Mouse (Mus musculus) urinary bladder, adult 18-20 months (tissue): ENCODE measurements around the gene Ptprm.

Experiments used
- DNase-seq, 2 experiments: peaks; one replicate each; pipeline ENCODE4 v3.0.0; 2022; ENCODE audit warnings: low spot score in 2 of 2, mixed read lengths in 2 of 2

Ptprm gene

GRCm38 (mm10) chr17:66680662-66681061 lies 673.6 kb downstream of the Ptprm start:
- peak; percentile 13 to 21 for DNase-seq

- DNase-seq: no peak
These were observed 679.6 kb downstream of the Ptprm start for GRCm38 (mm10) chr17:66674667-66675066.

GRCm38 (mm10) chr17:66671715-66672230 lies 682.5 kb downstream of the Ptprm start:
- no peak for DNase-seq

GRCm38 (mm10) chr17:66671287-66671686 lies 683.0 kb downstream of the Ptprm start:
- no peak for DNase-seq

- DNase-seq: no peak
These were observed 688.5 kb downstream of the Ptprm start for GRCm38 (mm10) chr17:66665791-66666190.

- no peak for DNase-seq
These were observed 689.0 kb downstream of the Ptprm start for GRCm38 (mm10) chr17:66665201-66665756.

- DNase-seq: no peak
These were observed 689.5 kb downstream of the Ptprm start for GRCm38 (mm10) chr17:66664796-66665195.

GRCm38 (mm10) chr17:66659242-66659641 lies 695.0 kb downstream of the Ptprm start:
- DNase-seq: no peak

GRCm38 (mm10) chr17:66637951-66638722 lies 716.1 kb downstream of the Ptprm start:
- no peak for DNase-seq

GRCm38 (mm10) chr17:66619996-66620656 lies 734.1 kb downstream of the Ptprm start:
- DNase-seq: no peak

- no peak for DNase-seq
These were observed 734.9 kb downstream of the Ptprm start for GRCm38 (mm10) chr17:66619255-66619826.
